Mouse (Mus musculus) neural tube, embryonic 13.5 days (tissue): ENCODE results near the gene Cyth3. TPM values are rescaled to one million over a fixed set of nuclear protein-coding genes. Genes with fewer than 3 reads are reported as not detected.

Source experiments
- ATAC-seq: fragments of 200-750 bp; cut with Nextera tagmentation; 2 replicates; pipeline ENCODE4 v1.8.0; 2017; ENCODE audit warnings: low read depth, mild to moderate bottlenecking, moderate TSS enrichment, moderate library complexity
- H3K27ac ChIP-seq: fragments of 300-500 bp; sonication (generic); replicated peaks from 2 replicates; pipeline ENCODE4 v1.5.1; 2015; ENCODE audit warnings: moderate library complexity, mild to moderate bottlenecking, inconsistent platforms
- H3K27me3 ChIP-seq: fragments of 300-500 bp; sonication (generic); 2 replicates; pipeline ENCODE4 v1.6.1; 2015; ENCODE audit warnings: mild to moderate bottlenecking, inconsistent platforms
- H3K36me3 ChIP-seq: fragments of 300-500 bp; sonication (generic); 2 replicates; pipeline ENCODE4 v1.6.1; 2015; ENCODE audit warnings: mild to moderate bottlenecking, inconsistent platforms
- H3K4me1 ChIP-seq: fragments of 300-500 bp; sonication (generic); replicated peaks from 2 replicates; pipeline ENCODE4 v1.6.1; 2015; ENCODE audit warnings: inconsistent platforms
- H3K4me2 ChIP-seq: fragments of 300-500 bp; sonication (generic); 2 replicates; pipeline ENCODE4 v1.6.1; 2015; ENCODE audit warnings: inconsistent platforms, mild to moderate bottlenecking, moderate library complexity
- H3K4me3 ChIP-seq: fragments of 300-500 bp; sonication (generic); 2 replicates; pipeline ENCODE4 v1.5.1; 2015; ENCODE audit warnings: mild to moderate bottlenecking, inconsistent platforms
- H3K9ac ChIP-seq: fragments of 300-500 bp; sonication (generic); 2 replicates; pipeline ENCODE4 v1.6.1; 2015; ENCODE audit warnings: moderate library complexity, mild to moderate bottlenecking, inconsistent platforms
- H3K9me3 ChIP-seq: fragments of 300-500 bp; sonication (generic); 2 replicates; pipeline ENCODE4 v1.6.1; 2016; ENCODE audit warnings: inconsistent platforms
- WGBS: fragments of 180-500 bp; shearing (Covaris S2); methylation state at CpG from one replicate; pipeline ENCODE4 v1.1.7; 2015; 5-methylcytosine and 5-hydroxymethylcytosine counted together
- polyA plus RNA-seq: library from polyadenylated mRNA; unstranded; fragments of >200 nt; fragmentation: Nextera tagmentation; extraction: Ambion mirVana; gene quantifications from 2 replicates; pipeline ENCODE4 v1.2.1, GENCODE M21; 2015

The Cyth3 gene
- polyA plus RNA-seq, 1 experiment from 2014 or later: 43.1 TPM

- H3K9ac ChIP-seq: no peak overlapping the region
- H3K27me3 ChIP-seq: no peaks in the 10 kb centered on the region
- no peak overlapping the region for H3K4me2 ChIP-seq
- WGBS: 99% methylated on average over 3 of the region's 3 CpGs
- no peak for ATAC-seq
- H3K36me3 ChIP-seq: no peaks in the 10 kb centered on the region
- no peak overlapping the region for H3K27ac ChIP-seq
- H3K4me3 ChIP-seq: no peak overlapping the region
- H3K9me3 ChIP-seq: no peaks in the 10 kb centered on the region
- H3K4me1 ChIP-seq: peaks cover 40% of the 10 kb centered on the region
Measured at GRCm38 (mm10) chr5:143630214-143630613, 8.0 kb downstream of the Cyth3 start.

GRCm38 (mm10) chr5:143630738-143631137, 8.5 kb downstream of the Cyth3 start:
- Histone ChIP-seq H3K36me3 (no peaks in the 10 kb centered on the region), H3K4me1 (peaks cover 38% of the 10 kb centered on the region), H3K4me3 (no peak overlapping the region), H3K27me3 (no peaks in the 10 kb centered on the region), H3K9ac (no peak overlapping the region), H3K9me3 (no peaks in the 10 kb centered on the region), H3K27ac (no peak overlapping the region), H3K4me2 (no peak overlapping the region)
- WGBS: 91% methylated on average over 8 of the region's 8 CpGs
- no peak for ATAC-seq

- ATAC-seq: no peak
- Histone ChIP-seq H3K4me1 (peaks cover 37% of the 10 kb centered on the region), H3K9ac (no peak overlapping the region), H3K36me3 (no peaks in the 10 kb centered on the region), H3K27ac (no peak overlapping the region), H3K4me3 (no peak overlapping the region), H3K4me2 (no peak overlapping the region), H3K9me3 (no peaks in the 10 kb centered on the region), H3K27me3 (no peaks in the 10 kb centered on the region)
- 88% methylated on average over 8 of the region's 8 CpGs for WGBS
Measured at GRCm38 (mm10) chr5:143631559-143631958, 9.3 kb downstream of the Cyth3 start.

- Histone ChIP-seq H3K9me3 (no peaks in the 10 kb centered on the region), H3K4me3 (no peak overlapping the region), H3K4me1 (peaks cover 42% of the 10 kb centered on the region), H3K9ac (no peak overlapping the region), H3K27ac (peak overlapping the region; percentile 59; the same call in 1 of the 2 replicates), H3K27me3 (no peaks in the 10 kb centered on the region), H3K4me2 (no peak overlapping the region), H3K36me3 (no peaks in the 10 kb centered on the region)
- 63% methylated on average over 9 of the region's 9 CpGs for WGBS
- no peak for ATAC-seq
Measured at GRCm38 (mm10) chr5:143632674-143633557, 10.7 kb downstream of the Cyth3 start.

- peak overlapping the region; percentile 59; the same call in 1 of the 2 replicates for H3K27ac ChIP-seq
- H3K4me3 ChIP-seq: no peak overlapping the region
- peaks cover 47% of the 10 kb centered on the region for H3K4me1 ChIP-seq
- WGBS: 64% methylated on average over 5 of the region's 5 CpGs
- H3K9ac ChIP-seq: 0 out of 2 replicates have a peak overlapping the region, but pooled peaks have one; percentile 14
- H3K4me2 ChIP-seq: no peak overlapping the region
- no peak for ATAC-seq
- H3K36me3 ChIP-seq: no peaks in the 10 kb centered on the region
- H3K9me3 ChIP-seq: no peaks in the 10 kb centered on the region
- H3K27me3 ChIP-seq: no peaks in the 10 kb centered on the region
Measured at GRCm38 (mm10) chr5:143633558-143633871, 11.3 kb downstream of the Cyth3 start.

- no peaks in the 10 kb centered on the region for H3K9me3 ChIP-seq
- no peak overlapping the region for H3K4me2 ChIP-seq
- H3K9ac ChIP-seq: 0 out of 2 replicates have a peak overlapping the region, but pooled peaks have one; percentile 14
- no peak for ATAC-seq
- peak overlapping the region; percentile 59; the same call in 1 of the 2 replicates for H3K27ac ChIP-seq
- 70% methylated on average over 4 of the region's 4 CpGs for WGBS
- H3K27me3 ChIP-seq: no peaks in the 10 kb centered on the region
- no peaks in the 10 kb centered on the region for H3K36me3 ChIP-seq
- peaks cover 51% of the 10 kb centered on the region for H3K4me1 ChIP-seq
- H3K4me3 ChIP-seq: no peak overlapping the region
Measured at GRCm38 (mm10) chr5:143633877-143634276, 11.6 kb downstream of the Cyth3 start.

- H3K9me3 ChIP-seq: no peaks in the 10 kb centered on the region
- WGBS: 67% methylated on average over 12 of the region's 12 CpGs
- H3K9ac ChIP-seq: peak overlapping the region; percentile 50; the same call in 1 of the 2 replicates
- H3K4me3 ChIP-seq: no peak overlapping the region
- H3K4me1 ChIP-seq: peaks cover 52% of the 10 kb centered on the region
- no peaks in the 10 kb centered on the region for H3K27me3 ChIP-seq
- ATAC-seq: no peak
- H3K4me2 ChIP-seq: no peak overlapping the region
- H3K27ac ChIP-seq: no peak overlapping the region
- H3K36me3 ChIP-seq: no peaks in the 10 kb centered on the region
Measured at GRCm38 (mm10) chr5:143634550-143635112, 12.4 kb downstream of the Cyth3 start.

GRCm38 (mm10) chr5:143635358-143635757, 13.1 kb downstream of the Cyth3 start:
- Histone ChIP-seq H3K9ac (no peak overlapping the region), H3K4me1 (peaks cover 52% of the 10 kb centered on the region), H3K27me3 (no peaks in the 10 kb centered on the region), H3K4me3 (no peak overlapping the region), H3K4me2 (no peak overlapping the region), H3K27ac (no peak overlapping the region), H3K9me3 (no peaks in the 10 kb centered on the region), H3K36me3 (no peaks in the 10 kb centered on the region)
- ATAC-seq: no peak
- 83% methylated on average over 11 of the region's 11 CpGs for WGBS

- no peaks in the 10 kb centered on the region for H3K9me3 ChIP-seq
- H3K4me2 ChIP-seq: no peak overlapping the region
- H3K9ac ChIP-seq: no peak overlapping the region
- WGBS: 80% methylated on average over 7 of the region's 7 CpGs
- no peaks in the 10 kb centered on the region for H3K36me3 ChIP-seq
- no peak overlapping the region for H3K27ac ChIP-seq
- H3K27me3 ChIP-seq: no peaks in the 10 kb centered on the region
- H3K4me1 ChIP-seq: peaks cover 53% of the 10 kb centered on the region
- no peak overlapping the region for H3K4me3 ChIP-seq
- no peak for ATAC-seq
Measured at GRCm38 (mm10) chr5:143636173-143636572, 13.9 kb downstream of the Cyth3 start.

- WGBS: 78% methylated on average over 11 of the region's 11 CpGs
- no peak overlapping the region for H3K9ac ChIP-seq
- H3K27ac ChIP-seq: 0 out of 2 replicates have a peak overlapping the region, but pooled peaks have one; percentile 1
- peaks cover 59% of the 10 kb centered on the region for H3K4me1 ChIP-seq
- H3K9me3 ChIP-seq: no peaks in the 10 kb centered on the region
- ATAC-seq: no peak
- no peaks in the 10 kb centered on the region for H3K27me3 ChIP-seq
- H3K36me3 ChIP-seq: no peaks in the 10 kb centered on the region
- no peak overlapping the region for H3K4me3 ChIP-seq
- no peak overlapping the region for H3K4me2 ChIP-seq
Measured at GRCm38 (mm10) chr5:143637832-143638420, 15.7 kb downstream of the Cyth3 start.

- Histone ChIP-seq H3K4me2 (no peak overlapping the region), H3K4me1 (peaks cover 53% of the 10 kb centered on the region), H3K36me3 (no peaks in the 10 kb centered on the region), H3K4me3 (no peak overlapping the region), H3K9ac (no peak overlapping the region), H3K27ac (peak overlapping the region; percentile 1; the same call in 1 of the 2 replicates), H3K27me3 (no peaks in the 10 kb centered on the region), H3K9me3 (no peaks in the 10 kb centered on the region)
- ATAC-seq: no peak
- WGBS: 85% methylated on average over 7 of the region's 7 CpGs
Measured at GRCm38 (mm10) chr5:143638516-143639270, 16.4 kb downstream of the Cyth3 start.

GRCm38 (mm10) chr5:143639329-143639728, 17.1 kb downstream of the Cyth3 start:
- no peak overlapping the region for H3K27ac ChIP-seq
- H3K9ac ChIP-seq: no peak overlapping the region
- H3K4me2 ChIP-seq: no peak overlapping the region
- H3K4me3 ChIP-seq: no peak overlapping the region
- no peak for ATAC-seq
- H3K27me3 ChIP-seq: no peaks in the 10 kb centered on the region
- no peaks in the 10 kb centered on the region for H3K36me3 ChIP-seq
- peaks cover 48% of the 10 kb centered on the region for H3K4me1 ChIP-seq
- H3K9me3 ChIP-seq: no peaks in the 10 kb centered on the region
- WGBS: 94% methylated on average over 4 of the region's 4 CpGs
